Mouse (Mus musculus) embryonic stem cell, embryonic (primary cell): ENCODE measurements at regions not wholly inside any gene's neighbourhood (a gene's known extent, or its start where the extent isn't known, plus 50 kb on each side); places are given as distances from the start of the nearest gene placed in this dataset.
"Not testable (repeated sequence)": the region's sequence is repeated elsewhere in the genome, so short reads cannot be mapped to it uniquely, and the experiment has no call there.

Experiments used
- CTCF ChIA-PET, 4 experiments: fragments of 300-600 bp in 2 of 4; fragments of 350-600 bp in 2 of 4; sonication (Branson Sonifier 250); formaldehyde crosslinking; loops; one replicate each; lab custom pipeline; 2022; ENCODE audit warnings: inconsistent platforms in 2 of 4; lab: Charles Lee
- POLR2A ChIA-PET, 4 experiments: fragments of 300-600 bp in 2 of 4; fragments of 350-600 bp in 2 of 4; sonication (Branson Sonifier 250); formaldehyde crosslinking; loops; one replicate each; lab custom pipeline; 2022; ENCODE audit warnings: antibody characterized with exemption in 4 of 4, inconsistent platforms in 1 of 4; lab: Charles Lee

GRCm38 (mm10) chr2:55182416-55182815 is 253.4 kb upstream of the Kcnj3 start:
- POLR2A ChIA-PET, result no interaction called here
- CTCF ChIA-PET, result no interaction called here

DNA sequence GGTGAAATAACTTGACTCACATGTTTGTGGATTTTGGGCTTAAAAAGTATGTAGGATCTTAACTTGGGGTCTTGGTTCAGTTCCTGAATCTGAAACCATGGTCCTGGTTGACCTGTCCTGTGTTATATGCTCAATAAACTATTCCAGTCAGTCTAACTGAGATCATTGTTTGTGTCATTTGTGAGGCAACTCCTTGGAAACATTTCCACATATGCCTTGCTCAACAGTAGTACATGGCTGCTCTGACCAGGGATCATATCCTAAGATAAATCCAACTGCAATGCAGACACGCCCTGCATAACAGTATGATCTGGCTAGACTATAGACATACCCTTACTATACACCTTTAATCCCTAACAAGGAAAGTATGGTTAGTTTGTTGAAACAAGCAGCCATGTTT is 228.9 kb upstream of the Kcnj3 start:
- CTCF ChIA-PET, result no interaction called here
- POLR2A ChIA-PET, result no interaction called here

DNA sequence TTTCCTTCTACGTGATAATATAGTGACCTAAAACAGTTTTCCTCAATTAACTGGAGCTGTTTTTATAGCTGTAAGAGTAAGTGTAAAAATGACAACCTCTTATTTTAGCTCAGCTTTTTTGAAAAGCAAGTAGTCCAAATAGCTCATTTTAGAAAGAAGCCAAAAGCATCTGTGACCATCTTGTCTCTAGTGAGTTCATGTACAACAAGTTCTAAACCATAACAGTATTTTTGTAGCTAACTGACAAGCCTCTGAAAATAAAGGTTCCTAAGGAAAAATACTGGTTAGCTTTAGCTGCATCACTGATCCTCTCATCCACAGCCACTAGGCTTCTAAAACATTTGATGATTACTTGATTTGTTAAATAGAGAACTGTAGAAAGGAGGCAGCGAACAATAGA is 227.2 kb upstream of the Kcnj3 start:
- ChIA-PET POLR2A (no interaction called here), CTCF (no interaction called here)

GRCm38 (mm10) chr2:55209848-55210390 is 225.9 kb upstream of the Kcnj3 start:
- CTCF ChIA-PET, result no interaction called here
- POLR2A ChIA-PET, result interaction anchor here in 1 of 4 experiments (0.5 kb wide), 1 partner anchor 10 kb away, joined by 4 read pairs; no protein-coding TSS in a partner anchor

DNA sequence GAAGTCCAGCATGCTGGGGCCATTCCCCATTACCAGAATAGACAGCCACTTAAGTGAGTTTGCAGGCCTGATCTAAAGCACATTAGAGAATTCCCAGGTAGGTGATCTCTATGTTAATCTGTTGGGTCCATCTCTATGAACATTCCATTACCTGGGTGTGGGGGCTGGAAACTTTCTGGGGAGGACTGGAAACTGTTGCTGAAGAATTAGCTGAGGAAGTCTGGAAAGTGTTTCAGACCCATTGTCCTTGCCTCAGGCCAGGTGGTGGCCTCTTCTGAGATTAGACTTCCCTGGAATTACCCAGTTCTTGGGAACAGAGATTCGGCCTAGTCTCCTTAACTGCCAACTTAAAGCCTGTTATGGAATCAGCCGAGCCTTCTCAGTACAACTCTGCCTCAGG is 224.5 kb upstream of the Kcnj3 start:
- CTCF ChIA-PET, result interaction anchor here in 1 of 4 experiments (0.7 kb wide), 1 partner anchor 1437 kb away, joined by 8 read pairs; no protein-coding TSS in a partner anchor
- POLR2A ChIA-PET, result no interaction called here

- CTCF ChIA-PET, result no interaction called here
- POLR2A ChIA-PET, result interaction anchor here in 2 of 4 experiments (0.6 to 1.0 kb wide), 2 partner anchors 10 to 399 kb away, joined by 3 to 4 read pairs; no protein-coding TSS in a partner anchor
Observed at GRCm38 (mm10) chr2:55222046-55222445, 213.7 kb upstream of the Kcnj3 start.

- POLR2A ChIA-PET, CTCF ChIA-PET: not testable (repeated sequence)
Observed at GRCm38 (mm10) chr2:55222741-55223140, 213.0 kb upstream of the Kcnj3 start.

DNA sequence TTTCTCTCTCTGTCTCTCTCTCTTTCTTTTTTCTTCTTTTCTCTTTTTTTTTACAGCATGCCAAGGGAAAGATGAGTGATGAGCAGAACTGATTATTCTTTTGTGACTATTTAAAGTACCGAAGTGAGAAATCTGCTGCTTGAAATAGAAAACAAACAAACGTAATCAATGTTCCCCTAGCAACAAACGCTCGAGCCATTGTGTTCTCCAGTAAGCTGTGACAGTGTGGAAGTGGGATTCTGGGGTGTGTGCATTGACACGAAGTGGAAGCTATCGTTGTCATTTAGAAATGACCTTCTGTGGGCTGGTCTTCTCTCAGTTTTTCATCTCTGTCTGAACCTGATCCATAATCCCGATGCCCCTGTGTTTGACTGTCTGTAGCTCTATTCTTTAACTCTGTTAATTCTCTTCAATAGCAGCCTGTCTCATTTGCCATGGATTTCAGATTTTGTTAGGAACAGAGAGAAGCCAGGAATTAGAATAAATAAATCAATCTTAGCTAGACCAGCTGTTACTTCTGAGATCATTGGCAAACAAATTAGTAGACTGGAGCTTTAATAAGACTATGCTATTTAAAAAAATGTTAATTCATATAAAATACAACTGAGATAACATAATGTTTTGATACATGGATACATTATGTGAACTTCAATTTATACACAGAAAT is 207.5 kb upstream of the Kcnj3 start:
- ChIA-PET CTCF (interaction anchor here in 1 of 4 experiments (0.6 kb wide), 1 partner anchor 123 kb away, joined by 3 read pairs; no protein-coding TSS in a partner anchor), POLR2A (no interaction called here)

GRCm38 (mm10) chr2:55231841-55232240 is 203.9 kb upstream of the Kcnj3 start:
- CTCF ChIA-PET, result no interaction called here
- POLR2A ChIA-PET, result no interaction called here

GRCm38 (mm10) chr2:55253134-55253533 is 182.6 kb upstream of the Kcnj3 start:
- CTCF ChIA-PET, result no interaction called here

DNA sequence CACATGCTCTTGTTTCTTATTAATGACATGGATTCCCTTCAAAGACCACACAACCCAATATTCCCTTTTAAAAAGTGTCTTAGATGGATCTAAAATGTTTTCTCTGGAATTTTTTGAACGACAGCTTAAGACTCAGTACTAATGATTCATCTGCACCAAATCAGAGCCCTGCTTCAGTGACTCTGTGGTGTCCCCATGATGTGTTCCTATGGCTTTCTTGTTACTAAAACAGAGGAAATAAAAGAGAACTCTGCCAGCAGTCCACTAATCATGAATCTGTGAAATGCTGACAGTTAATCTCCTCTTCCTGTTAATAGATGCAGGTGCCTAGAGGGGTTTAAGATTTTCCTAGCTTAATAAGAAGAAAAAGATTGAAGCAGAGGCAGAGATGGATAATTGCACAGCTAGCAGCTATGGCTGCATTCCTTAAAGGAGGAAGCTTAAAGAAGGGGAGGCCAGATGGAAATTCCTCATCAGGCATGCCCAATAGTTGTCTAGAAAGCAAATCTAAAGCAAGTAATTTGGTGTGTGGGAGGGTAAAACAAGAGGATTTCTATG is 173.0 kb upstream of the Kcnj3 start:
- CTCF ChIA-PET, result no interaction called here
- POLR2A ChIA-PET, result no interaction called here

More at GRCm38 (mm10) chr2:55253134-55253533, 182.6 kb upstream of the Kcnj3 start:
- POLR2A ChIA-PET, result no interaction called here

DNA sequence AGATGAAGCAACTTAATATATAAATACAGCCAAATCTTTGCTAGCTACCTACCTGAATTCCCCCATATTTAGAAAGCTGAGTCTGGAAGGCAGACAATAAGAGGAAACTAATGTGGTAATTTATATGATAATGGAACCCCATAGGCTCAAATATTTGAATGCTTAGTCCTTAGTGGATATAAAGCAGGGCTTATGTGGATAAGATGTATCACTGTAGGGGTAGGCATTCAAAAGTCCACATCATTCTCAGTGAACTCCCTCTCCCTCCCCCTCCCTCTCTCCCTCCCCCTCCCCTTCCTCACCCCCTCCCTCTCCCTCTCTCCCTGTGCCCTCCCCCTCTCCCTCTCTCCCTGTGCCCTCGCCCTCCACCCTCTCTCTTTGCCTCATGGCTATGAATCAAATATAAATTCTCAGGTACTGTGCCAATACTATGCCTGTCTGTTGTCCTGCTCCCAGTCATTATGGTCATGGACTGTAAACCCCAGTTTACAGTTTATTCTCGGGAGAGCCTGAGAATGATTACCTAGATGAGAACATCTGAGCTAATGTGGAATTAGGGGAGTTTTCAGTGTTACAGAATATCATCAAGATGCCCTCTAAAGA is 171.8 kb upstream of the Kcnj3 start:
- POLR2A ChIA-PET, result no interaction called here
- CTCF ChIA-PET, result no interaction called here

GRCm38 (mm10) chr2:55306387-55306786 is 129.4 kb upstream of the Kcnj3 start:
- CTCF ChIA-PET, result no interaction called here

GRCm38 (mm10) chr2:55315627-55316026 is 120.1 kb upstream of the Kcnj3 start:
- CTCF ChIA-PET, result no interaction called here
- POLR2A ChIA-PET, result interaction anchor here in 1 of 4 experiments (0.6 kb wide), 1 partner anchor 215 kb away, joined by 3 read pairs; no protein-coding TSS in a partner anchor

More at GRCm38 (mm10) chr2:55306387-55306786, 129.4 kb upstream of the Kcnj3 start:
- POLR2A ChIA-PET, result no interaction called here

GRCm38 (mm10) chr2:55354061-55354460 is 81.7 kb upstream of the Kcnj3 start:
- CTCF ChIA-PET, result not testable (repeated sequence)
- POLR2A ChIA-PET, result interaction anchor here in 1 of 4 experiments (0.6 kb wide), 1 partner anchor 138 kb away, joined by 3 read pairs; no protein-coding TSS in a partner anchor
